Mouse (Mus musculus) ES-Bruce4 (cell line): ENCODE results near the gene Mccc1.

Experiments used
- CTCF ChIP-seq: IDR thresholded peaks from one replicate; pipeline ENCODE4 v1.8.1; 2011; ENCODE audit warnings: low read depth, low read length
- POLR2A ChIP-seq: IDR thresholded peaks from one replicate; pipeline ENCODE4 v1.8.1; 2011; ENCODE audit warnings: low read length; ENCODE audit not compliant: insufficient read depth

- TF ChIP-seq CTCF, result no peak
- TF ChIP-seq POLR2A, result no peak
Measured at GRCm38 (mm10) chr3:36045086-36045485, 44.6 kb upstream of the Mccc1 start.
